Mouse (Mus musculus): ENCODE measurements at regions not wholly inside any gene's neighbourhood (a gene's known extent, or its start where the extent isn't known, plus 50 kb on each side); places are given as distances from the start of the nearest gene placed in this dataset.

- TF ChIP-seq POLR2A (IDR thresholded peaks at IDR 0.05; ENCODE audit: low read depth, low read length) (no peak), CTCF (conservative IDR thresholded peaks at IDR 0.05; ENCODE audit: insufficient read depth, insufficient read length, low read depth, low read length) (no peak)
Measured at GRCm38 (mm10) chr4:82197611-82198010, 507.9 kb downstream of the Nfib start.

All from kidney, adult 2 months (tissue).